Mouse (Mus musculus) cerebellum, adult 2 months (tissue): Measurements from ENCODE around the gene Slc25a51.

Source experiments
- CTCF ChIP-seq: fragments of 200-500 bp; IDR thresholded peaks from 2 replicates; pipeline ENCODE4 v1.5.1; 2011; ENCODE audit warnings: low read depth, mild to moderate bottlenecking, control low read depth, low read length, moderate library complexity, borderline replicate concordance; ENCODE audit not compliant: insufficient read depth
- POLR2A ChIP-seq: fragments of 200-500 bp; IDR thresholded peaks from 2 replicates; pipeline ENCODE4 v1.6.1; 2011; ENCODE audit warnings: low read length, control low read depth, borderline replicate concordance; ENCODE audit not compliant: insufficient read depth

DNA sequence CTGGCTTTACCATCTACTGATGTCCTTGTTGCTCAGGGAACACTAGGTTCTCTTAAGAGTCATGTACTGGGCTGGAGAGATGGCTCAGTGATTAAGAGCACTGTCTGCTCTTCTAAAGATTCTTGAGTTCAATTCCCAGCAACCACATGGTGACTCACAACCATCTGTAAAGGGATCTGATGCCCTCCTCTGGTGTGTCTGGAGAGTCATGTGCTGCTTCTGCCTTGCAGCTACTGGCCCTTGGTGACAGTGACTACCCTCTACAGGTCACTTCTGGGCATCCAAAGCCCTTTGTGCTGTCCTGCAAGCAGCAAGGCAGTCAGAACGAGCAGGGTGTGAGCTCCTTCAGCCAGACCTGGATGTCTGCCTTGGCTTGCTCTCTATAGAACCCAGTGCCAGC lies 33.2 kb upstream of the Slc25a51 start:
- no peak for TF ChIP-seq CTCF
- TF ChIP-seq POLR2A = no peak
